Mouse (Mus musculus): ENCODE measurements around the gene Treml2. TPM values are rescaled to one million over a fixed set of nuclear protein-coding genes. Genes with fewer than 3 reads are reported as not detected.
A peak's percentile ranks its signal among the peaks of the same experiment; 100 is the strongest.

The Treml2 gene
- polyA plus RNA-seq, 1 experiment from 2014 or later: 6.3 TPM

DNA sequence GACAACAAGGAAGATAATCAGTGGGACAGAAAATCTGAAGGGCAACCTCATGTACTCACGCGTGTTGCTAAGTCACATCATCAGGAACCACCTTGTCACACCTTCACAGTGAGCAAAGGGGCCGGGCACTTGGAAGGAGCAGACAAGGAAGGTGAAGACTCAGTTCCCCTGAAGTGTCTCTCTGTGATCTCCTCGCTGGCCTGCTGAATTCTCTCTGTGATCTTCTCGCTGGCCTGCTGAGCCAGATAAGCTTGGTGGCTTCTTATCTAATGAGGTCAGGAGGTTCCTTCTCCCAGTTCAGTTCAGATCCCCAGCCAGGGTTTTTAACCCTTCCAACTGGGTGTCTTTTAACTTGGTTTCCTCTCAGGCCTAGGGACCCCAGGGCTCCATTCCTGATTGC lies 27.1 kb upstream of the Treml2 start:
- no peaks in the 10 kb centered on the region for H3K36me3 ChIP-seq
- peak overlapping the region; percentile 67 for H3K4me2 ChIP-seq
- WGBS (ENCODE audit: insufficient replicate concordance): 14% methylated on average over 5 of the region's 5 CpGs
- no peaks in the 10 kb centered on the region for H3K27me3 ChIP-seq (replicated peaks)
- peaks cover 85% of the 10 kb centered on the region for H3K4me1 ChIP-seq
- no peaks in the 10 kb centered on the region for H3K9me3 ChIP-seq (replicated peaks)
- peak overlapping the region; percentile 94 for H3K27ac ChIP-seq
- peak; percentile 94 for ATAC-seq
- peak overlapping the region; percentile 63 for H3K9ac ChIP-seq
- peak overlapping the region; percentile 40 for H3K4me3 ChIP-seq

GRCm38 (mm10) chr17:48272598-48272997 lies 26.7 kb upstream of the Treml2 start:
- Histone ChIP-seq H3K36me3 (no peaks in the 10 kb centered on the region), H3K9me3 (replicated peaks) (no peaks in the 10 kb centered on the region), H3K9ac (peak overlapping the region; percentile 63), H3K27me3 (replicated peaks) (no peaks in the 10 kb centered on the region), H3K4me2 (peak overlapping the region; percentile 67), H3K4me3 (peak overlapping the region; percentile 40), H3K27ac (peak overlapping the region; percentile 94), H3K4me1 (peaks cover 80% of the 10 kb centered on the region)
- peak; percentile 54 for ATAC-seq
- WGBS (ENCODE audit: insufficient replicate concordance): 47% methylated on average over 4 of the region's 4 CpGs

GRCm38 (mm10) chr17:48274098-48274497 lies 25.2 kb upstream of the Treml2 start:
- Histone ChIP-seq H3K4me3 (no peak overlapping the region), H3K36me3 (no peaks in the 10 kb centered on the region), H3K9ac (no peak overlapping the region), H3K27me3 (replicated peaks) (no peaks in the 10 kb centered on the region), H3K4me1 (peaks cover 77% of the 10 kb centered on the region), H3K27ac (peak overlapping the region; percentile 94), H3K9me3 (replicated peaks) (no peaks in the 10 kb centered on the region), H3K4me2 (no peak overlapping the region)
- 47% methylated on average over 4 of the region's 4 CpGs for WGBS (ENCODE audit: insufficient replicate concordance)
- ATAC-seq: no peak

DNA sequence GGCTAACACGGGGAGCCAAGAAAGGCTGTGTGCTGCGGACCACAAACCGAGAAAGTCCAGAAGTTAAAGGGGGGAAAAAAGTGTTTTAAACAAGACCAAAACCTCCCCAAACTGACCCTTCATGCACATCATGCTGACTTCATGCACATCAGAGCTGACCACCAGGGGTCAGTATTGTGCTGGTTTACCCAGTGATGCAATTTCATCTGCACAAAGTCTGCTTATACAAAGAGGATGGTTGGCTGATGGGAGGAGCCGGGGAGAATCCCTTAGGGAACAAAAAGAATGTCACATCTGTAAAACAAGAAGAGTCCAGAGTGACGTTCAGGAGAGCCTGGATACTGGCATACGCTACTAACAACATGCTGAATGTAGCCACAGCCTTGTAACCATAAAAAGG lies 24.4 kb upstream of the Treml2 start:
- WGBS (ENCODE audit: insufficient replicate concordance): 25% methylated on average over 6 of the region's 6 CpGs
- Histone ChIP-seq H3K4me1 (peaks cover 77% of the 10 kb centered on the region), H3K4me2 (no peak overlapping the region), H3K27ac (peak overlapping the region; percentile 94; the same call in 1 of the 2 replicates), H3K9ac (no peak overlapping the region), H3K27me3 (replicated peaks) (no peaks in the 10 kb centered on the region), H3K9me3 (replicated peaks) (no peaks in the 10 kb centered on the region), H3K36me3 (no peaks in the 10 kb centered on the region), H3K4me3 (no peak overlapping the region)
- no peak for ATAC-seq

DNA sequence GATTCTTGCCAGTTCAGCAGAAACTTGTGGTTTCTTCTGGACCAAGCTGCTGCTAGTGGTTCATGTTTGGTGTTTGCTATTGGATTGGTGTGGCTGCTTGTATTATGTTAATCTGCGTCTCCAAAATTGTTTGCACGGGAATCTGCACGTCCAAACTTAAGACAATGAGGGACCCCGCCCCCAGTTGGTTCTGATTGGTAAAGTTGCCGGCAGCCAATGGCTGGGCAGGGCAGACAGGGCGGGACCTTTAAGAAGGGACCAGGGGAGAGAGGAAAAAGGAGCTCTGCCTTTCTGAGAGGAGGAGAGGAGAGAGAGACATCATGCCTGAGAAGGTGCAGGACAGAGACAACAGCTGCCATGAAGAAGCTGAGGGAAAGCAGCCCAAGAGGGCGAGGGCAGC lies 23.6 kb upstream of the Treml2 start:
- no peak for ATAC-seq

DNA sequence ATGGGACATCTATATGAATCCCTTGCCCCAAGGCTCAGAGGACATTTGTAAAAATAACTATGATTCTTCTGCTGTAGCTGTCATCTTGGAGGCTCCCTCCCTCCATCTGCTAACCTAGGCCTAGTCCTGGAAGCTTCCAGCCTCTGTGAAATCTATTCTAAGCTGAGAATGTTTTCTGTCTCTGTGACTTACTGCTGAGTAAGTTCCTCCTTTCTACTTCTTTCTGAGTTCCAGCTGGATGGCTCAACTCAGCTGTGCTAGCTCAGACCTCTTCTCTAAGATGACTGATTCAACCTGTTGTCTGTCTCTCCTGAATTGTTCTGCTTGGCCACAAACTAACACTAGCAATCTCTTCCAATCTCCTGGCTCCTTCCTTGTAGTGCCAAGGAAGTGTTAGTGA lies 20.9 kb upstream of the Treml2 start:
- no peak for ATAC-seq
- no peak overlapping the region for H3K27ac ChIP-seq
- no peaks in the 10 kb centered on the region for H3K27me3 ChIP-seq (replicated peaks)
- no peak overlapping the region for H3K4me3 ChIP-seq
- peaks cover 80% of the 10 kb centered on the region for H3K4me1 ChIP-seq
- H3K9ac ChIP-seq: no peak overlapping the region
- H3K9me3 ChIP-seq (replicated peaks): no peaks in the 10 kb centered on the region
- no peak overlapping the region for H3K4me2 ChIP-seq
- H3K36me3 ChIP-seq: no peaks in the 10 kb centered on the region

More for the DNA sequence above, 23.6 kb upstream of the Treml2 start:
- 28% methylated on average over 7 of the region's 7 CpGs for WGBS (ENCODE audit: insufficient replicate concordance)
- H3K27me3 ChIP-seq (replicated peaks): no peaks in the 10 kb centered on the region
- H3K27ac ChIP-seq: peak overlapping the region; percentile 53; the same call in 1 of the 2 replicates
- H3K36me3 ChIP-seq: no peaks in the 10 kb centered on the region
- H3K4me1 ChIP-seq: peaks cover 79% of the 10 kb centered on the region
- peak overlapping the region; percentile 12 for H3K4me2 ChIP-seq
- no peaks in the 10 kb centered on the region for H3K9me3 ChIP-seq (replicated peaks)
- no peak overlapping the region for H3K4me3 ChIP-seq
- H3K9ac ChIP-seq: peak overlapping the region; percentile 18; the same call in 1 of the 2 replicates

GRCm38 (mm10) chr17:48279002-48279401 lies 20.3 kb upstream of the Treml2 start:
- peaks cover 74% of the 10 kb centered on the region for H3K4me1 ChIP-seq

GRCm38 (mm10) chr17:48280943-48281738 lies 18.2 kb upstream of the Treml2 start:
- peak overlapping the region; percentile 75 for H3K27ac ChIP-seq
- H3K9ac ChIP-seq: peak overlapping the region; percentile 78
- 27% methylated on average over 18 of the region's 18 CpGs for WGBS (ENCODE audit: insufficient replicate concordance)
- H3K9me3 ChIP-seq (replicated peaks): no peaks in the 10 kb centered on the region
- peak overlapping the region; percentile 77 for H3K4me2 ChIP-seq
- peaks cover 54% of the 10 kb centered on the region for H3K4me1 ChIP-seq
- no peaks in the 10 kb centered on the region for H3K27me3 ChIP-seq (replicated peaks)
- ATAC-seq: peak; percentile 64
- H3K4me3 ChIP-seq: peak overlapping the region; percentile 60
- no peaks in the 10 kb centered on the region for H3K36me3 ChIP-seq

More at GRCm38 (mm10) chr17:48279002-48279401, 20.3 kb upstream of the Treml2 start:
- ATAC-seq: no peak
- Histone ChIP-seq H3K27ac (no peak overlapping the region), H3K9ac (peak overlapping the region; percentile 29; the same call in 1 of the 2 replicates), H3K4me3 (no peak overlapping the region), H3K27me3 (replicated peaks) (no peaks in the 10 kb centered on the region), H3K4me2 (peak overlapping the region; percentile 19; the same call in 1 of the 2 replicates), H3K9me3 (replicated peaks) (no peaks in the 10 kb centered on the region), H3K36me3 (no peaks in the 10 kb centered on the region)
- whole genome bisulfite sequencing (ENCODE audit: insufficient replicate concordance): 48% methylated on average over 4 of the region's 4 CpGs

DNA sequence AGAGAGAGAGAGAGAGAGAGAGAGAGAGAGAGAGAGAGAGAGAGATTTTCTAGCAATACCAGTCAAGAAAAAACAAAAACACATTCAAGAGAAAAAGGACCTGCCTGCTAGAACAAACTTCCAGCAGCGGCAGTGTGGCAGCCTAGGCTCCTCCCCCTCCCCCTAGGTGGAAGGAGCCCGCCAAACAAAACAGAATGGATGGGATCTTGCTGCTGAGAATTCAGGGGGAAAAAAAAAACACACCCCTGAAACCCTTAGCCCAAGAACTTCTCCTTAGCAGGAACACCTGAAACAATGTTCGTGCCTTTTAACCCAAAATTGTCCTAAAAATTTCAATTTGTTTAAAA lies 17.6 kb upstream of the Treml2 start:
- ATAC-seq: peak; percentile 55; the same call in 1 of the 2 replicates
- Histone ChIP-seq H3K36me3 (no peaks in the 10 kb centered on the region), H3K9me3 (replicated peaks) (no peaks in the 10 kb centered on the region), H3K9ac (peak overlapping the region; percentile 78), H3K4me1 (peaks cover 52% of the 10 kb centered on the region), H3K27me3 (replicated peaks) (no peaks in the 10 kb centered on the region), H3K4me2 (peak overlapping the region; percentile 77), H3K4me3 (peak overlapping the region; percentile 60), H3K27ac (peak overlapping the region; percentile 75)
- WGBS (ENCODE audit: insufficient replicate concordance): 5% methylated on average over 3 of the region's 3 CpGs

DNA sequence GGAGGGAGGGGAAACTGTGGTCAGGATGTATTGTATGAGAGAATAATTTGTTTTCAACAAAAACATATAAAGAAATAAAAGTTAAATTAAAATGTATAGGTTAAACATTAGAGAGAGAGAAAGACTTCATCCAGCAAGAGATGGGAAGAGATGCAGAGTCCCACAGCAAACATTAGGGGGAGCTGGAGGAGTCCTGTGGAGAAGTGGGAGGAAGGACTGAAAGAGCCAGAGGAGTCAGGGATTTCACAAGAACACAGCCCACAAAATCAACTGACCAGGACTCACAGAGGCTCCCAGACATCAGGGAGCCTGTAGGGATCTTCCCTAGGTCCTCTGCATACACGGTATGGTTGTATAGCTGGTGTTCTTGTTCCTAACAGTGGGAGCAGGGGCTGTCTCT lies 12.5 kb upstream of the Treml2 start:
- Histone ChIP-seq H3K4me3 (no peak overlapping the region), H3K4me2 (no peak overlapping the region), H3K4me1 (peaks cover 20% of the 10 kb centered on the region), H3K27me3 (replicated peaks) (no peaks in the 10 kb centered on the region), H3K9me3 (replicated peaks) (no peaks in the 10 kb centered on the region), H3K36me3 (no peaks in the 10 kb centered on the region), H3K27ac (no peak overlapping the region), H3K9ac (no peak overlapping the region)
- WGBS (ENCODE audit: insufficient replicate concordance): 38% methylated on average over 1 of the region's 1 CpGs
- no peak for ATAC-seq

DNA sequence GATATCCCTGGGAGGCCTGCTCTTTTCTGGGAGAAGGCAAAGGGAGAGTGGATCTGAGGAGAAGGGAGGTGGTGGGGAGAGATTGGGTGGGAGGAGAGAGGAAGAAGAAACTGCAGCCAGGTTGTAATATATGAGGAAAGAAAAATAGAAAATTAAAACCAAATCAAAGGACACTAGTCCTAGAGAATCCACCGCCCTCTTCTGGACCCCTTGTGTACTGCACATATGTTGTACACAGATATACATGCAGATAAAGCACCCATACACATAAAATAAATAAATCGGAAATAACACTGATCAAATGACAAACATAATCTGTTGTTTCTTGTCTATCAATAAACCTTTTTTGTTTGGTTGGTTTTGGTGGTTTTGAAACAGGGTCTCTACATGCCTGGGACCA lies 12.0 kb upstream of the Treml2 start:
- Histone ChIP-seq H3K4me3 (no peak overlapping the region), H3K27ac (no peak overlapping the region), H3K9ac (no peak overlapping the region), H3K36me3 (no peaks in the 10 kb centered on the region), H3K9me3 (replicated peaks) (no peaks in the 10 kb centered on the region), H3K27me3 (replicated peaks) (no peaks in the 10 kb centered on the region), H3K4me1 (peaks cover 15% of the 10 kb centered on the region), H3K4me2 (no peak overlapping the region)
- ATAC-seq: no peak
- whole genome bisulfite sequencing (ENCODE audit: insufficient replicate concordance): 37% methylated on average over 2 of the region's 2 CpGs

- WGBS (ENCODE audit: insufficient replicate concordance): 54% methylated on average over 5 of the region's 5 CpGs
- Histone ChIP-seq H3K4me2 (no peak overlapping the region), H3K27ac (no peak overlapping the region), H3K9me3 (replicated peaks) (no peaks in the 10 kb centered on the region), H3K27me3 (replicated peaks) (no peaks in the 10 kb centered on the region), H3K9ac (no peak overlapping the region), H3K36me3 (no peaks in the 10 kb centered on the region), H3K4me1 (peaks cover 20% of the 10 kb centered on the region), H3K4me3 (no peak overlapping the region)
- no peak for ATAC-seq
Observed at GRCm38 (mm10) chr17:48293500-48294194, 5.7 kb upstream of the Treml2 start.
